ENCODE assay signal across 9 mouse cellular contexts in the genomic region with DNA sequence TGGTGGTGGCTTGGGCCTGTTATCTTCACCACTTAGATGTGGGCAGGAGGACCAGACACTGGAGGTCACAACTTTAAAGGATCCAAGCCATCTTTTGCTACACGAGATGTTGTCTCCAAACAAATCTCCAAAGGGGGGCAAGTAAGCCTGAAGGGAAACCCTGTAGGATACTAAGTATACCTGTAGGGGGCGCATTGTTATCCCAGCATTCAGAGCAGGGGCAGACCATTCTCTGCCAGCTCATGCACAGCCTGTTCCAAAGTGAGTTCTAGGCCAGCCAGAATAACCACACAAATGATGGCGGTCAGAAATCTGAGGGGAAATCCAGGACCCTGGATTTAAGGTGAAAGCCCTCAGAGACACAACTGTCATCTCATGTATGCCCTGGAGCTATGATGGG. TPM values are rescaled to one million over a fixed set of nuclear protein-coding genes. Genes with fewer than 3 reads are reported as not detected.
A peak's percentile ranks its signal among the peaks of the same experiment; 100 is the strongest.
DNase-seq lines count a peak whose midpoint lies in the region; ATAC-seq and TF ChIP-seq lines count a peak whose summit lies in the region.
"Had no signal": no experiment of that assay in that cellular context is flagged by ENCODE, and none has a peak within 500 bp of the region (broad histone marks: within the 10 kb centered on the region; RNA-seq: fewer than 3 reads in every experiment).

No protein-coding gene starts in this region.

- H3K27ac ChIP-seq in layer of hippocampus, adult 2 months = no peak overlapping the region
- H3K27ac ChIP-seq in midbrain, embryonic 13.5 days = no peak overlapping the region
- H3K27ac ChIP-seq: macrophage had no signal

- no peaks in the 10 kb centered on the region for H3K9me3 ChIP-seq in midbrain, embryonic 13.5 days

- peaks cover 69% of the 10 kb centered on the region for H3K36me3 ChIP-seq in midbrain, embryonic 13.5 days

- peak; percentile 71 for TF ChIP-seq CTCF in layer of hippocampus, adult 2 months (conservative IDR thresholded peaks at IDR 0.05)

- no peaks in the 10 kb centered on the region for H3K27me3 ChIP-seq in midbrain, embryonic 13.5 days

- H3K9ac ChIP-seq in midbrain, embryonic 13.5 days (replicated peaks) = no peak overlapping the region

- H3K4me1 ChIP-seq in midbrain, embryonic 13.5 days (replicated peaks) = peaks cover 18% of the 10 kb centered on the region; the same call in 1 of the 2 replicates

- no peak for ATAC-seq in midbrain, embryonic 13.5 days

- DNase-seq in layer of hippocampus, adult 2 months (ENCODE audit: low spot score in 2 of 2) = no peak
- no peak for DNase-seq in layer of hippocampus, adult 8-10 months (ENCODE audit: low spot score in 2 of 2)
- DNase-seq in CD4-positive, CD25-positive, alpha-beta regulatory T cell, adult 2 months (ENCODE audit: low read depth, low spot score) = peak; percentile 66
- peak; percentile 46 for DNase-seq in adipocyte (ENCODE audit: low spot score)
- peak; percentile 53 for DNase-seq in lung, postnatal 10 days
- DNase-seq in urinary bladder, adult 2 months (ENCODE audit: low spot score) = no peak
- DNase-seq in right cerebral cortex, adult 18-20 months = no peak

- H3K4me2 ChIP-seq in midbrain, embryonic 13.5 days (replicated peaks) = no peak overlapping the region

- WGBS in midbrain, embryonic 13.5 days = 70% methylated on average over 3 of the region's 3 CpGs

- H3K4me3 ChIP-seq in layer of hippocampus, adult 2 months = no peak overlapping the region
- no peak overlapping the region for H3K4me3 ChIP-seq in midbrain, embryonic 13.5 days (replicated peaks)

RNA-seq across cellular contexts. Expression of a gene that starts 23.4 kb away (rescaled TPM):
- 100 to 1,000 TPM; 393 to 396 TPM for total RNA-seq in layer of hippocampus, adult 2 months (2021)
- total RNA-seq in layer of hippocampus, adult 8-10 months (2022) = 100 to 1,000 TPM; 399 to 419 (median 408) TPM
- polyA plus RNA-seq in urinary bladder, adult 2 months (2012; rRNA removed) = 441 and 475 TPM in 2 replicates
- polyA plus RNA-seq in midbrain, embryonic 13.5 days (2015; fragmentation: Nextera tagmentation; extraction: Ambion mirVana) = 334 and 373 TPM in 2 replicates

RNA-seq across cellular contexts. Expression of a gene that starts 40.1 kb away (rescaled TPM):
- total RNA-seq in layer of hippocampus, adult 2 months (2021) = 10 to 100 TPM; 27.7 to 32.1 TPM
- total RNA-seq in layer of hippocampus, adult 8-10 months (2022) = 10 to 100 TPM; 28.8 to 37.0 (median 33.3) TPM
- 22.1 and 26.7 TPM in 2 replicates for polyA plus RNA-seq in urinary bladder, adult 2 months (2012; rRNA removed)
- 16.9 and 17.5 TPM in 2 replicates for polyA plus RNA-seq in midbrain, embryonic 13.5 days (2015; fragmentation: Nextera tagmentation; extraction: Ambion mirVana)

Comparison
In these comparisons a context has a peak if more than half of its experiments do, and no peak if none do; other contexts are left out.
1. DNase-seq: peak in CD4-positive, CD25-positive, alpha-beta regulatory T cell, adult 2 months (single experiment), adipocyte (single experiment) and lung, postnatal 10 days (single experiment); none in layer of hippocampus, adult 2 months (0 of 2), layer of hippocampus, adult 8-10 months (0 of 2), urinary bladder, adult 2 months (single experiment) and right cerebral cortex, adult 18-20 months (single experiment).